Mouse (Mus musculus): Measurements from ENCODE around the gene Gm21738.
"Not testable (repeated sequence)": the region's sequence is repeated elsewhere in the genome, so short reads cannot be mapped to it uniquely, and the experiment has no call there.

DNA sequence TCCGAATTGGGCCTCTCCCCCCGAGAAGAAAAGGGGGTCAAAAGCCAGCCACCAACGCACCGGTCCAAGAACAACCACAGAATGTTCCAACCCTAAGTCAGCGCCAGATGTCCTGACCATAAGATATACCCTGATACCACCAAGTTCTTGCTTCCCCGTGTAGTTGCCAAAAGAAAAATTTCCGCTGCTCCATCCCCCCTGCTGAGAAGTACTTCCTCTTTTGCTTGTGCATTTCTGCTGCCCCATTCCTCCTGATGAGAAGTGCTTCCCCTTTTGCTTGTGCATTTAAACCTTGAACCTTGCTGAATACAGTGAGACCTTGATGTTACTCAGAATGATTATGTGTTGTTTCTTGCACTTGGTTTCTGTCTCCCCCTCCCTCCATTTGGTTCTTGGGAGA is 35.0 kb downstream of the Gm21738 start:
- not testable (repeated sequence) for TF ChIP-seq EP300 (IDR thresholded peaks at IDR 0.05; ENCODE audit: insufficient read depth, low read depth, low read length); CTCF (IDR thresholded peaks at IDR 0.05; ENCODE audit: low read depth, low read length); POLR2A (IDR thresholded peaks at IDR 0.05; ENCODE audit: insufficient read depth, low read length)

Measured in ES-Bruce4 (cell line).